Mouse (Mus musculus): Measurements from ENCODE around the gene Cd200r3. TPM values are rescaled to one million over a fixed set of nuclear protein-coding genes. Genes with fewer than 3 reads are reported as not detected.

Gene Cd200r3
- polyA plus RNA-seq (2015; fragmentation: Nextera tagmentation; extraction: Ambion mirVana), result 0.61 and 0.98 TPM in 2 replicates

GRCm38 (mm10) chr16:44943468-44943867, at the start of gene Cd200r3:
TSS of gene Cd200r3 (plus strand) at chr16:44943678.

Other genes with a start within 250 kb of the Cd200r3 start
- 2.1 and 4.5 TPM in 2 replicates for gene Nepro, start 219.4 kb upstream of the Cd200r3 start, polyA plus RNA-seq (2015; fragmentation: Nextera tagmentation; extraction: Ambion mirVana)
- gene Gtpbp8, start 197.3 kb upstream of the Cd200r3 start, polyA plus RNA-seq (2015; fragmentation: Nextera tagmentation; extraction: Ambion mirVana), result 32.4 and 37.6 TPM in 2 replicates
- 2.5 and 2.6 TPM in 2 replicates for gene Cd200r1, start 177.9 kb upstream of the Cd200r3 start, polyA plus RNA-seq (2015; fragmentation: Nextera tagmentation; extraction: Ambion mirVana)
- gene Cd200r4, start 131.9 kb upstream of the Cd200r3 start, polyA plus RNA-seq (2015; fragmentation: Nextera tagmentation; extraction: Ambion mirVana), result 0.17 and 0.21 TPM in 2 replicates
- gene Cd200r2, start 76.6 kb upstream of the Cd200r3 start, polyA plus RNA-seq (2015; fragmentation: Nextera tagmentation; extraction: Ambion mirVana), result not detected in 2 replicates
- 61.4 and 77.4 TPM in 2 replicates for gene Ccdc80, start 149.7 kb downstream of the Cd200r3 start, polyA plus RNA-seq (2015; fragmentation: Nextera tagmentation; extraction: Ambion mirVana)
- 20.7 and 24.6 TPM in 2 replicates for gene Slc35a5, start 215.0 kb downstream of the Cd200r3 start, polyA plus RNA-seq (2015; fragmentation: Nextera tagmentation; extraction: Ambion mirVana)
- gene Atg3, start 215.1 kb downstream of the Cd200r3 start, polyA plus RNA-seq (2015; fragmentation: Nextera tagmentation; extraction: Ambion mirVana), result 43.1 and 49.5 TPM in 2 replicates